Mouse (Mus musculus) cerebral cortex, adult 2 months (tissue): Measurements from ENCODE around the gene Smok3a.

Experiments
- WGBS: fragments of 180-500 bp; shearing (Covaris S2); methylation state at CpG from one replicate; pipeline ENCODE4 v1.1.7; 2018; 5-methylcytosine and 5-hydroxymethylcytosine counted together

The Smok3a gene

GRCm38 (mm10) chr5:138020961-138021479, at the start of gene Smok3a, which contains the start of gene Smok3b:
TSS of gene Smok3a (plus strand) at chr5:138021261.
TSS of gene Smok3b (plus strand) at chr5:138021429.
- WGBS = 93% methylated on average over 3 of the region's 7 CpGs

DNA sequence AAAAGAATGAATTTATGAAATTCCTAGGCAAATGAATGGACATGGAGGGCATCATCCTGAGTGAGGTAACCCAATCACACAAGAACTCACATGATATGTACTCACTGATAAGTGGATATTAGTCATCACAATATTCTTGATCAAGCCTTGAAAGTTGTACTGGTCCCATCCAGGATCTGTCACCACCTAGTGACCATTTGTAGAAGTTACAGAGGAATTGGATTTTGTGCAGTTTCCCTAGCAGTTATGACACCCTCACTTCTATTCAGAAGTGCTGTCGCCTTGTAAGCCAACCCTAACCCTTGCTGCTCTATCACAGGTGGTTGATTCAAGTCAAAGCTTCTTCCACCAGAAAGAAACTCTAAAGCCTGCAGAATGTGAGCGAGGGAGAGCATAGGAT, 47.9 kb upstream of the Smok3a start:
- WGBS = 74% methylated on average over 2 of the region's 2 CpGs

- 40% methylated on average over 3 of the region's 3 CpGs for WGBS
These were observed 47.3 kb upstream of the Smok3a start for GRCm38 (mm10) chr5:137973738-137974137.

GRCm38 (mm10) chr5:137974724-137975123, 46.3 kb upstream of the Smok3a start:
- 59% methylated on average over 3 of the region's 3 CpGs for WGBS

GRCm38 (mm10) chr5:137975434-137975833, 45.6 kb upstream of the Smok3a start:
- WGBS = 48% methylated on average over 1 of the region's 1 CpGs

DNA sequence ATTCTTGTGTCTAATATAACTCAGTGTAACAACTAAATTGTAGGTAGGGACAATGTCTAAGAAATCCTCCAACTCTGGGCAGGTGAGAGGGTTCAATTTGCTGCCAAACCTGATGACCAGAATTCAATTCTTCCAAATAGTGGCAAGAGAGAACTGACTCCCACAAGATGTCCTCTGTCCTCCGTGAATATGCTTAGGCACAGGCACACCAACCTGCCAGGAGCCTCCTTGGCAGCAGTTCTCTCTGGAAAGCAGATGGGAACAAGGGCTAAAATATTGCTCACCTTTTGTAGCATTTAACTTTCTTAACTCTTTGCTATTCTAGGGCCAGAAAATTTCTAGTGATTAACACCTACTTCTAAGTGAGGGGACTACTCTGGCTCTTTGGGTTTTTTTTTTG, 43.8 kb upstream of the Smok3a start:
- 47% methylated on average over 1 of the region's 1 CpGs for WGBS

DNA sequence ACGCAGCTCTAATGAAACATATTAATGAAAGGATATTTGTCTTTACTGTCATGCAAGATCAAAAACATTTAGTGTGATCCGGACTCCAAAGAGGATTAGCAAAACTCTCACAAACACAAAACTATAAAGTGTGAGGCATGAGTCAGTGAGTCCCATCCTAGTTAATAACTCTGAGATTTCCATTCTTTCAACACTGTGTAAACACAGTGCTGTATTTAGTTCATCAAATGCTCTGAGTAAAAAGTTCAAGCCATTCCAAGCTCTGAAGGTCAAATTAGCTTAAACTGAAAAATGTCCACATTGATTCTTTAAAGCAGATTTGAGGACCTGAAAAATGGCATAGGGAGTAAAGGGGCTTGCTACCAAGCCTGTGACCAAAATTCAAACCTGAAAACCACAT, 42.0 kb upstream of the Smok3a start:
- WGBS = 70% methylated on average over 2 of the region's 2 CpGs

DNA sequence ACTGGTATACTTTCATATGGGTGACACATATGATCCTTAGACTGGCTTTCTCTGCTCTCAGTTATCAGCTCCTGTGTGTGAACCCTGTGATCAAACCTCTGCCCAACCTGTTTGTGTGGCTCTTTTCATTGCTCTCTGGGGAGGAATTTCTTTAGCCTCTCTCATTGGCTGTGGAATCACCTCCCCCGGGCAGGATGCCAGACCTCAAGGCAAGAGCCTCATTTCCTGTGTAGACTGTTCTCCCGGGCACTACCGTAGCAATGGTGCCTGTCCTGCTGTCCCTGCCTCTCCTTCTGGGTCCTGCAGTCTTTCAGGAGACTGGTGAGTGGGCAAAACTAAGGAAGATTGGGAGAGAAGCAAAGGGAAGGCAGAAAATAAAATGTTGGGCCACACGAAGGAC, 39.8 kb upstream of the Smok3a start, which contains the start of gene Azgp1:
Azgp1 (plus strand) TSS at position 221 of the 400 bp plus-strand sequence.
- WGBS = 60% methylated on average over 4 of the region's 4 CpGs

GRCm38 (mm10) chr5:137986351-137986750, 34.7 kb upstream of the Smok3a start:
- WGBS = 83% methylated on average over 1 of the region's 1 CpGs

DNA sequence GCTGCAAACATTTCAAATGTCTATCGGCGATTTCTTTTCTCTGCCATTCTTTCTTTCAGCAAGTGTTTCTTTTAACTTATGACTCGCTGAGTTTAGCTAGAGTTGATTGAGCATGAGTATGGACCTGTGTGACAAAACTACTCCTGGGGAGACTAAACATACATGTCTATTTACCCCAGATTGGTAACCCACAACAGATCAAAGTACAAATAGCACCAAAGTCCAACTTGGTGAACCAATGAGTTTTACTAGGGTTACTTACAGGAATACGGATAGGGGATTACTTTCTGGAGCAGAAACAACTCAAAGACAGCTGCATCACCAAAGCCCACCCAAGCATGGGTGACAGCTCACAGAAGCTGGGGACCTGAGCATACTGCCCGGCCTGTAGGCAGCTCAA, 11.6 kb upstream of the Smok3a start:
- 90% methylated on average over 5 of the region's 5 CpGs for WGBS

- WGBS = 93% methylated on average over 5 of the region's 5 CpGs
These were observed 8.7 kb upstream of the Smok3a start for GRCm38 (mm10) chr5:138012382-138012781.

DNA sequence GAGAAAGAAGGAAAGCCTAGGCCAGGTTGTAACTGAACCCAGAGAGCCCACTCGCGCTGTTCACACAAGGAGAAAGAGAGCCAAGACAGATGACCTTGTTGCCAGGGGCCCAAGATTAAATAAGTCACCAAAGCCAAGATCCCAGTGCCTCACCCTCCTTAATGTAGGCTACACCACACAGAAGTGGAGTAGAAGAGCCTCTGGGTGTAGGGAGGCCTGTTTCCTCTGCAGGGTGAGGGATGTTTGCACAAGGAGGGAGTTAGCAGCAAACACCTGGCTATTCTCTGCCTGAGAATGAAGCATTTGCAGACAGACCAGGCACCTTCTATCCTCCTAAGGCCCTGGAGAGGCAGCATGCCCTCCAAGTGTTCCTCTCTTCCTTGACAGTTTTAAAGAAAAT, 4.5 kb upstream of the Smok3a start:
- WGBS = 97% methylated on average over 2 of the region's 2 CpGs

DNA sequence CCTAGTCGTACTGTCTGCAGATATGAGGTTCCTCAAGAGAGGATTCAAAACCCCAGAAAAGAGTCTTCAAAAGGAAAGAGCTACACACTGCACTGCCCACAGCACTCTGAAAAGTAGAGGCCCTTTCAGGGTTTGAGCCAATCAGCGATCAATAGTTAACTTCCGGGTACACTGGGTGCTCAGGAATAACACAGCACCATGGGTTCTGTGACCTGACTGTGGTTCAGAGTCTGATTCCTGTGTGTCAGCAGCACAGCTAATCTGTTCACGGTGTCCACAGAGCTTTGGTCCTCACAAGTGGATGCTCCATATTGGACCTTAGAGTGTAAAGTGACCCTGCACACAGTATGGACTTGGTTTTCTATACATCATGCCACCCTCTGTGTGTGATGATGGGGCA, 1.5 kb upstream of the Smok3a start:
- 93% methylated on average over 4 of the region's 4 CpGs for WGBS

GRCm38 (mm10) chr5:138052894-138053293, 31.8 kb downstream of the Smok3a start, which contains the start of gene Smok3c:
TSS of gene Smok3c (plus strand) at chr5:138053194.
- no CpG with 5 or more reads among the region's 5 CpGs for WGBS

DNA sequence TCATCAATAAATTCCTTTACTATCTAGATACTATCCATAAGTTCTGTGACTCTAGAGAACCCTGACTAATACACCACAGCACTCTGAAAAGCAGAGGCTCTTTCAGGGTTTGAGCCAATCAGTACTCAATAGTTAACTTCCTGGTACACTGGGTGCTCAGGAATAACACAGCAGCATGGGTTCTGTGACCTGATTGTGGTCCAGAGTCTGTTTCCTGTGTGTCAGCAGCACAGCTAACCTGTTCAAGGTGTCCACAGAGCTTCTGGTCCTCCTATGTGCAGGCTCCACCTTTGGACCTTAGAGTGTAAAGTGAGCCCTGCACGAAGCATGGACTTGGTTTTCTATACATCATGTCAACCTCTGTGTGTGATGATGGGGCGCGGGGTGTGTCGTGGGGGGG, 52.7 kb downstream of the Smok3a start:
- 89% methylated on average over 4 of the region's 4 CpGs for WGBS

DNA sequence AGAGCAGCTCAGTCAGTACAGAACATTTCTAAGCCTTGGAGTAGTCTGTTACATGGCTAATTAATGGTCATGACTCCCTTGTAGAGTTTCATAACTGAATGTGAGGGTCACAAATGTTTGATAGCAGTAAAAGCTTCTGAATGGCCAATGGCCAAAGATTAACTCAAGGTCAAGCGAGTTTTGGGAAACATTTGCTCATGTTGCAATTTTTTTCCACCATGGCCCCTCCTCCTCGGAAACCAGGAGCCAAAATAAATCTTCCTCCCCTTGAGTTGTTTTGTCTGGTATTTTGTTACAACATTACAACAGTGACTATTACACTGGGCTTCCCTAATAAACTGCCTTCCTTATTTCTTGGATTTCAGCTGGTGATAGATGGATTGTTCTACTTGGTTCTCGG, 54.6 kb downstream of the Smok3a start:
- WGBS = 75% methylated on average over 3 of the region's 3 CpGs

GRCm38 (mm10) chr5:138076148-138076547, 55.1 kb downstream of the Smok3a start:
- 60% methylated on average over 2 of the region's 2 CpGs for WGBS

DNA sequence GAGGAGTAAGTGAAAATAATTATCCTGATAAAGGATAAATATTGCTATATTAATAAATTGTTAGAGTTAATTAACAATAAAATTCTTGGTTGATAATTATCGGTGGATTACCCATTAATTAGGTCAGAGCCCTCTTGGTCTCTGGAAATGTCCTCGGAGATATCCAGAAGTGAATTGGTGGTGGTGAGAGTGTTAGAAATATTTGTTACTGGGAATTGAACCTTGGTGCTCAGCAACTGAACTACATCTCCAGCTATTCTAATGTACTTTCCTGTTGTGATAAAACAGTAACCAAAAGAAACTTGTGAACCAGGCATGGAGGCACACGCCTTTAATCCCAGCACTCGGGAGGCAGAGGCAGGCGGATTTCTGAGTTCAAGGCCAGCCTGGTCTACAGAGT, 59.4 kb downstream of the Smok3a start:
- WGBS = 91% methylated on average over 5 of the region's 5 CpGs

DNA sequence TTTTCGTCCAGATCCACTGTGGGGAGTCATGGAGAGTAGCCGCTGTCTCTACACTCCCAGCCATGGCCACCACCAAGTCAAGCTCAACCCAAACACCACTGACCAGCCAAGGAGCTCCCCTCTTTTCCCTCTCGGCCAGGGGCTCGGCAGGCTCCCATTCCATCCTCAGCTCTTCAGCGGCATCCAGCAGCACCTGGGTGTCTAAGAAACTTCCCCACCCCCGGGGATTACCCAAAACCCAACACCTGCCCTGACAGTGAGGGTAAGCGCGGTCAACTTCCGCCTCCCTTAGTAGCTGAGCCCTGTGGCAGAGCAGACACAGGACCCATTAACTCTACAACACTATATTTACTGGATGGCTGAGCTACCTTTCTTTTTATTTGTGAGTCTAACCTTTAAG, 60.4 kb downstream of the Smok3a start:
- 90% methylated on average over 9 of the region's 9 CpGs for WGBS

GRCm38 (mm10) chr5:138083318-138083900, 62.3 kb downstream of the Smok3a start:
- WGBS = 66% methylated on average over 2 of the region's 2 CpGs

DNA sequence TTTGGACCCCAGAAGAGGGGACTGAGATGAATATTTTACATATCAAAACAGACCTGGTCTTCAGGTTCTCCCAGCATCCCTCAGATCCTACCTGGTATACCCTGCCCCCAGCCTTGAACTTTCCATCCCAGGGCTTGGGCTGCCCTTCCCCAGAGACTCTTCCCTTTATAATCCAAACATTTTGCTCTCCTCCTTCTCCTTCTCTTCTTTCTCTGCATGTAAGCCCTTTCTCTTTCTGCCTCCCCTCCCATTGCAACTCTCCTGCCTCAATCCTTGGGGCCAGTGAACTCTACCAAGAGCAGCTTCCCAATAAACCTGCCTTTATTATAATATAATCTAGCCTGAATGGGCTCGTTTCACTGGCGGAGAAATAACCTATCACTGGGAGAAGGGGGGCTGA, 62.9 kb downstream of the Smok3a start:
- 91% methylated on average over 2 of the region's 2 CpGs for WGBS
